Mouse (Mus musculus) heart, embryonic 14.5 days (tissue): ENCODE measurements around the gene Hint2. TPM values are rescaled to one million over a fixed set of nuclear protein-coding genes. Genes with fewer than 3 reads are reported as not detected.

Experiments
- ATAC-seq: fragments of 200-750 bp; cut with Nextera tagmentation; 2 replicates; pipeline ENCODE4 v1.8.0; 2017; ENCODE audit warnings: low read depth, moderate TSS enrichment; ENCODE audit not compliant: insufficient number of reproducible peaks, insufficient read depth, low FRiP score
- H3K27ac ChIP-seq, 2 experiments: fragments of 200-500 bp in 1 of 2; fragments of 300-500 bp in 1 of 2; sonication (generic) in 1 of 2; replicated peaks in 1 of 2; 2 replicates each; pipeline ENCODE4 v1.5.1; 2012 to 2014; ENCODE audit warnings: low read depth in 2 of 2, low read length in 2 of 2, control low read depth in 1 of 2, mild to moderate bottlenecking in 1 of 2, mixed read lengths in 1 of 2; ENCODE audit not compliant: control insufficient read depth in 1 of 2, insufficient read depth in 1 of 2
- H3K27me3 ChIP-seq: fragments of 300-500 bp; sonication (generic); 2 replicates; pipeline ENCODE4 v1.6.1; 2014; ENCODE audit warnings: mild to moderate bottlenecking, low read length, control low read depth; ENCODE audit not compliant: control insufficient read depth, insufficient read depth
- H3K36me3 ChIP-seq: fragments of 300-500 bp; sonication (generic); 2 replicates; pipeline ENCODE4 v1.6.1; 2014; ENCODE audit warnings: mild to moderate bottlenecking, control low read depth, low read length, mixed read lengths; ENCODE audit not compliant: control insufficient read depth, insufficient read depth
- H3K4me1 ChIP-seq, 2 experiments: fragments of 200-500 bp in 1 of 2; fragments of 300-500 bp in 1 of 2; sonication (generic) in 1 of 2; 2 replicates each; pipeline ENCODE4 v1.6.1; 2012 to 2014; ENCODE audit warnings: low read length in 2 of 2, control low read depth in 1 of 2, mixed read lengths in 1 of 2; ENCODE audit not compliant: control insufficient read depth in 2 of 2, insufficient read depth in 2 of 2
- H3K4me2 ChIP-seq: fragments of 300-500 bp; sonication (generic); 2 replicates; pipeline ENCODE4 v1.6.1; 2014; ENCODE audit warnings: mild to moderate bottlenecking, low read length
- H3K4me3 ChIP-seq, 2 experiments: fragments of 200-500 bp in 1 of 2; fragments of 300-500 bp in 1 of 2; sonication (generic) in 1 of 2; 2 replicates each; pipeline ENCODE4 v1.5.1; 2012 to 2014; ENCODE audit warnings: low read length in 2 of 2, mild to moderate bottlenecking in 2 of 2, control low read depth in 1 of 2, low read depth in 1 of 2, moderate library complexity in 1 of 2; ENCODE audit not compliant: control insufficient read depth in 1 of 2, insufficient read depth in 1 of 2
- H3K9ac ChIP-seq: fragments of 300-500 bp; sonication (generic); 2 replicates; pipeline ENCODE4 v1.6.1; 2014; ENCODE audit warnings: mild to moderate bottlenecking, low read length
- H3K9me3 ChIP-seq: fragments of 300-500 bp; sonication (generic); 2 replicates; pipeline ENCODE4 v1.6.1; 2016; ENCODE audit warnings: low read length, control low read depth; ENCODE audit not compliant: control insufficient read depth
- WGBS: fragments of 180-500 bp; shearing (Covaris S2); extraction: QIAGEN DNeasy Blood & Tissue Kit; methylation state at CpG from one replicate; pipeline ENCODE4 v1.1.7; 2014; 5-methylcytosine and 5-hydroxymethylcytosine counted together
- polyA plus RNA-seq: library from polyadenylated mRNA; unstranded; fragments of >200 nt; fragmentation: Nextera tagmentation; extraction: Ambion mirVana; gene quantifications from 2 replicates; pipeline ENCODE4 v1.2.1, GENCODE M21; 2014

The Hint2 gene
- polyA plus RNA-seq, 1 experiment from 2014 or later, result 213 TPM

DNA sequence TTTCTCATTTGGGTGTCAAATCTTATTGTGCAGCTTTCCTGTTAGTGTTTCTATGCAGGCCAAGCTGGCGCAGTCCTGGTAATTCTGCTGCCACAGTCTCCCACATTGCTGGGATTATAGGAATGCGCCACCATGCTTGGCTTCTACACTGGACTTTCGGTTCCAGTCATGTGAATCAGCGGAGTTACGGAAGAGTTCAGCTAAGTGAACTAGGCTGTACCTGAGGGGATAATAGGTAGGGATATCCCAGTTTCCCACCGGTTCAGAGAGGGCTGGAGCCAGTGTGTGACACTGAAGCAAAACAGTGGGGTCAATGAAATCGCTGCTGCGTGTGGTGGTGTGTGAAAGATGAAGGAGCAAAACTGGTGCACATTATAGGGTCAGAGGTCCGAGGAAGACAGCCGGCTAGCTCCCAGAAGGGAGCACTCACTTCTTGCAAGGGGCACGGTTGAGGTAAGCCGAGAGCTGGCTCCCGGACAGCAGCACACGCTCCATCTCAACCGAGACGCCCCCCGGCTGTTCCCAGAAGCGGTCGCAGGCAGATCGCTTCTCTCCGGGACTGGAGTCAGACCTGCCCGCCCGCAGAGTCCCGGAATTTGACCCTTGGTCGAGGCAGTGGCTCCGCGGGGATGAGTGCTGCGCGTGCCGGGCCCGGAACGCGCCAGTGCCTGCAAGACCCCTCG is 469 bp downstream of the Hint2 start:
- 5% methylated on average over 34 of the region's 34 CpGs for WGBS
- peak; percentile 22 for ATAC-seq
- H3K4me2 ChIP-seq, result peak overlapping the region; percentile 90

DNA sequence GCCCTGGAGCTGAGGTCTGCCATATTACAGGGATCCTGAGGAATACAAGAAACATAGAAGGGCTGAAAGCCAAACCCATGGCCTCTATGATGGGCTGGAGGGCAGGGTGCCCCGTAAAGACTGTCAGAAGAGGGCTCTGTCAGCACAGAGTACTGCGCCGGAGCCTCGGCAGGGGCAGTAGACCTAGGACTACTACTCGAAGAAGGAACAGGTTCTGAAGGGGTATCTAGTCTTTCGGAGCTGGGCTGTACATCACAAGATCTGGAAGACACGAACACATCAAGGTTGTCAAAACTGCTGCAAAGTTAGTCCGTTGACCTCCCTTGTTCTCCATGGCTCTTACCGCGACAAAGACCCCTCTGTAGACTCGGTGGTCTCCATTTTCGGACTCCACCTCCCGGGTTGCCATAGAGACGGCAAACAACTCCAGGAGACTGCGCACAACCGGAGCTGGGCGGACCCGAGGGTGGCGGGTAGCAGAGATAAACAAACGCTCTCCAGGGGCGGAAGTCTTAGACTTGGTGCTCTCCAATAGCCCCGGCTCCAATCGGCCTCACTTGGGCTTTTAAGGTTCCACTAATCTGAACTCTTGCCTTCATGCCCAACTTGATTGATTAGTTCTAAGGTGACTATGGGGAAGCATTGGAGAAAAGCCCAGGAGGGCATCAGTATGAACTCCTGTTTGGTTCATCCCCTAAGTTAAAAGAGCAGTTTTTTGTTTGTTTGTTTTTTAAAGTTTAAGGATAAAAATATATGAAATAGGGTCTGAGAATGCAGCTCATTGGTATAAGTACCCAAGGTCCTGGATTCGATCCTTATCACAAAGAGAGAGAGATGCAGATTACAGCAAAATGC is 2.9 kb downstream of the Hint2 start, which contains the start of gene Spag8:
Spag8 (minus strand) TSS at position 434 of the 855 bp plus-strand sequence.
- H3K9me3 ChIP-seq, result peaks cover 9% of the 10 kb centered on the region
- ATAC-seq, result no peak
- WGBS, result 15% methylated on average over 24 of the region's 24 CpGs
- H3K4me2 ChIP-seq, result peak within 1 kb of the TSS; percentile 59
- peak within 1 kb of the TSS; percentile 28 for H3K9ac ChIP-seq
- peaks cover 23% of the 10 kb centered on the region for H3K36me3 ChIP-seq
- H3K4me1 ChIP-seq, result peaks cover 2 to 17% of the 10 kb centered on the region in 2 experiments; a peak in 2 of 4 replicates
- no peaks in the 10 kb centered on the region for H3K27me3 ChIP-seq
- H3K4me3 ChIP-seq, result peak within 1 kb of the TSS; percentile 22 to 25
- H3K27ac ChIP-seq, result no peak within 1 kb of the TSS

More for the DNA sequence above, 469 bp downstream of the Hint2 start:
- Histone ChIP-seq H3K9me3 (no peaks in the 10 kb centered on the region), H3K27me3 (peaks cover 4% of the 10 kb centered on the region; the same call in 1 of the 2 replicates), H3K4me3 (peak overlapping the region; percentile 73 to 84), H3K27ac (peak overlapping the region; percentile 80 to 95), H3K4me1 (peaks cover 2 to 17% of the 10 kb centered on the region in 2 experiments; a peak in 2 of 4 replicates), H3K36me3 (0 out of 2 replicates have a peak, but pooled peaks cover 5% of the 10 kb centered on the region), H3K9ac (peak overlapping the region; percentile 92)

DNA sequence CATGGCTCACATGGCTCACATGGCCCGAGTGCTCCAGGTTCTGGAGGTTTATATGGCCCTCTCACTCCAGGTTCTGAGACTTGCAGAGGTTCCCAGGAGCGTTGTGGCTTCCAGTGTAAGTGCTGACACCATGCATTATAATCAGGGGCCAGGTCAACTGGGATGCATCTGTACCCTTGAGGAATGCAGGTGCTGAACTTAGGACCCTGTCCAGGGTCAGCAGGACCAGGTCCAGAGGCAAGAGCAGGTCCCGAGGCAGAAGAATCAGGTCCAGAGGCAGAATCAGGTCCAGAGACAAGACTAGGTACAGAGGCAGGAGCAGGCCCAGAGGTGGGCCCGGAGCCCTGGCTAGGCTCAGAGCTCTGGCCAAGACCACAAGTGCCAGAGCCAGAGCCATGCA is 3.5 kb downstream of the Hint2 start:
- no peak overlapping the region for H3K27ac ChIP-seq
- H3K27me3 ChIP-seq, result no peaks in the 10 kb centered on the region
- no peak overlapping the region for H3K4me3 ChIP-seq
- ATAC-seq, result no peak
- peak overlapping the region; percentile 59; the same call in 1 of the 2 replicates for H3K4me2 ChIP-seq
- peaks cover 2 to 17% of the 10 kb centered on the region in 2 experiments; a peak in 2 of 4 replicates for H3K4me1 ChIP-seq
- peaks cover 9% of the 10 kb centered on the region for H3K9me3 ChIP-seq
- peaks cover 26% of the 10 kb centered on the region for H3K36me3 ChIP-seq
- no peak overlapping the region for H3K9ac ChIP-seq
- WGBS, result 87% methylated on average over 4 of the region's 4 CpGs

DNA sequence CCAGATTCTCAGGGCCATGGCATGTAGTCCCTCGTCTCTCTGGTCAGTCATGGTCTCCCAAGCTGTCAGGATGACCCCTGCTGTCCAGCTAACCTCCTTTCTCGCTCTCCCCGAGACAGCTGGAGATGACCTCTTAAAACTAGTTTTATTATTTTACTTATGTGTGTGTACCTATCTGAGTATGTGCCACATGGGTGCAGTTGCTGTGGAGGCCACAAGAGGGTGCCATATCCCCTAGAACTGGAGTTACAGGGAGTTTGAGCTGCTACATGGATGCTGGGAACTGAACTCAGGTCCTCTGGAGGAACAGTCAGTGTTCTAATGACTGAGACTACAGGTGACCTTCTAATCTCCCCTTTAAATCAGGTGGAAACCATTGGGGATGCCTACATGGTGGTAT is 6.5 kb downstream of the Hint2 start:
- Histone ChIP-seq H3K36me3 (peaks cover 49% of the 10 kb centered on the region), H3K27me3 (no peaks in the 10 kb centered on the region), H3K27ac (no peak overlapping the region), H3K4me2 (no peak overlapping the region), H3K9me3 (peaks cover 9% of the 10 kb centered on the region), H3K9ac (no peak overlapping the region), H3K4me1 (0 out of 4 replicates have a peak, but pooled peaks cover 0 to 7% of the 10 kb centered on the region in 2 experiments), H3K4me3 (no peak overlapping the region)
- WGBS, result 96% methylated on average over 3 of the region's 3 CpGs
- ATAC-seq, result no peak

DNA sequence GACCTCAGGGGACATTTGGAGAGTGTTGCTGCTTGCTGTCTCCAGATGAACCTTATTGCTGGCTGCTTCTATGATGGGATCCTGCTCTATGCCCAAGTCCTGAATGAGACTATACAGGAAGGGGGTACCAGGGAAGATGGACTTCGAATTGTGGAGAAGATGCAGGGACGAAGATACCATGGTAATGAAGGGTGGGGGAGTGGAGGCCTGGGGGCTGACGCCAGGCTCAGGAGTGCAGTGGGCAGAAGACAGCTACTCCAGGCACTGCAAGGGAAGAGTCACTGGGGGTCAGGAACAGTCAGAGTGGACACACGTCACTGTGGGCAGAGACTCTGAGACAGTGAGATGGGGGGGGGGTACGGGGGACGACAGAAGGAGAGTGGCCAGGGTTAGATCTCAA is 15.8 kb downstream of the Hint2 start:
- ATAC-seq, result no peak
- Histone ChIP-seq H3K36me3 (peaks cover 27% of the 10 kb centered on the region), H3K27me3 (no peaks in the 10 kb centered on the region), H3K9ac (no peak overlapping the region), H3K9me3 (no peaks in the 10 kb centered on the region), H3K4me2 (no peak overlapping the region), H3K4me1 (peaks cover 2 to 3% of the 10 kb centered on the region in 2 experiments; a peak in 3 of 4 replicates), H3K4me3 (no peak overlapping the region), H3K27ac (no peak overlapping the region)
- 69% methylated on average over 6 of the region's 6 CpGs for WGBS

DNA sequence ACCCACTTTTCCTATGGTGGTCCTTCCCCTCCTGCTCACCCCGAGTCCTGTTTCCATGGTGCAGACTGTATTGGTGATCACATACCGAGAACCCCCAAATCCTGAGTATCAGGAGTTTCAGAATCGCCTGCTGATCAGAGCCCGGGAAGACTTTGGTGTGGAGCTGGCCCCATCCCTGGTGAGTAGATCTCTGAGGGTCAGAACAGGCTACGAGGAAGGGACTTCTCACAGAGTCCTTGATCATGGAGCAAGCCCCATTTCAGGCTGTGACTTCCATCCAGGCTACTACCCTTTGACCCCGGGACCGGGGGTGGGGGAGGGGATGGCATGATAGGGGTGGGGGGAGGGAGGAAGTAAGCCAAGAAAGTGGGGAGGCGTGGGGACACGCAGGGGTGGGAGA is 16.2 kb downstream of the Hint2 start:
- Histone ChIP-seq H3K9ac (no peak overlapping the region), H3K4me3 (no peak overlapping the region), H3K27ac (no peak overlapping the region), H3K27me3 (no peaks in the 10 kb centered on the region), H3K4me1 (peaks cover 3 to 8% of the 10 kb centered on the region in 2 experiments; a peak in 3 of 4 replicates), H3K9me3 (no peaks in the 10 kb centered on the region), H3K4me2 (no peak overlapping the region), H3K36me3 (peaks cover 26% of the 10 kb centered on the region)
- WGBS, result 70% methylated on average over 9 of the region's 9 CpGs
- ATAC-seq, result no peak

DNA sequence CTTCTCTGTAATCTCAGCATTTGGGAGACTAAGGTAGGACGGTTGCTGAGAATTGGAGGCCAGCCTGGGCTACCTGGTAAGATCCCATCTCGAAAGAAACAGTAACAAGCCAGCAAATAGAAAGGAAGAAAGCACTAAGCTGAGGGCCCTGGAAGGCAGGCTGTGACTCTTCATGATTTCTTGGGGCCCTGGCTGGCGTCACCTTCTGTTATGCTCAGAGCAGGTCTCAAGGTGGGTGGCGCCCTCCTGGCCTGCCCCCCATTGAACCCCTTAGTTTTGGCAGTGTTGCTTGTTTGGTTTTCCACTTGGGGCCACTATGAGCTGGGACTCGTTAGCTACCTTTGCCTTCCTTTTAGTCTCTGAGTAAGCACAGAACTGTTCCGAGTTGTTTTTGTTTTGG is 19.5 kb downstream of the Hint2 start:
- Histone ChIP-seq H3K36me3 (0 out of 2 replicates have a peak, but pooled peaks cover 6% of the 10 kb centered on the region), H3K4me3 (no peak overlapping the region), H3K27me3 (no peaks in the 10 kb centered on the region), H3K4me1 (peaks cover 19 to 22% of the 10 kb centered on the region in 2 experiments), H3K27ac (no peak overlapping the region), H3K9me3 (no peaks in the 10 kb centered on the region), H3K9ac (no peak overlapping the region), H3K4me2 (no peak overlapping the region)
- 68% methylated on average over 6 of the region's 6 CpGs for WGBS
- ATAC-seq, result no peak
